ENCODE assay signal across 7 mouse cellular contexts in the genomic region with DNA sequence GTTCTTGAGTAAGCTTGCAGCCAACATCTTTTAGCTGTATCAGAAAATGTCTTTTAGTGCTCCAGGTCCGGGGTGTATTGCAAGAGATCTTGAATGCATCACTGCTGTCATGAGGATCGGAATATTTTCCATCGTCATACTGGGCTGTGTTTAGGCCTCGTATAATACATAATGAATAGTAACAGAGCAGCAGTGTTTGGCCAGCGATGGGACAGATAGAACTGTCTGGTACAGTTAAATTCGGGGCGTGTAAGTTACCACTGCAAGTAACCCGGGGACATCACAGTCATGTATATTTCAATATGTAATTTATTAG. TPM values are rescaled to one million over a fixed set of nuclear protein-coding genes. Genes with fewer than 3 reads are reported as not detected.
DNase-seq lines count a peak whose midpoint lies in the region; ATAC-seq and TF ChIP-seq lines count a peak whose summit lies in the region.

No protein-coding gene starts in this region.

- no peak for DNase-seq in lung, postnatal 0 days (ENCODE audit: low spot score)
- no peak for DNase-seq in lung, postnatal 36 days
- DNase-seq in retina, postnatal 1 day = no peak
- no peak for DNase-seq in adrenal gland, postnatal 36 days

- H3K27me3 ChIP-seq in lung, postnatal 0 days (replicated peaks; ENCODE audit: insufficient read depth, low read length) = no peaks in the 10 kb centered on the region
- H3K27me3 ChIP-seq in forebrain, embryonic 15.5 days = no peaks in the 10 kb centered on the region
- no peaks in the 10 kb centered on the region for H3K27me3 ChIP-seq in limb, embryonic 15.5 days
- no peaks in the 10 kb centered on the region for H3K27me3 ChIP-seq in stomach, embryonic 16.5 days (ENCODE audit: control insufficient read depth, insufficient read depth, low read length)

- H3K4me3 ChIP-seq in lung, postnatal 0 days (ENCODE audit: low read depth, low read length) = peak overlapping the region; percentile 85
- peak overlapping the region; percentile 97 for H3K4me3 ChIP-seq in forebrain, embryonic 15.5 days
- peak overlapping the region; percentile 92 for H3K4me3 ChIP-seq in limb, embryonic 15.5 days
- H3K4me3 ChIP-seq in stomach, embryonic 16.5 days (replicated peaks; ENCODE audit: low read length) = peak overlapping the region; percentile 95

- H3K9ac ChIP-seq in lung, postnatal 0 days (replicated peaks; ENCODE audit: low read depth) = no peak overlapping the region
- H3K9ac ChIP-seq in forebrain, embryonic 15.5 days (replicated peaks) = peak overlapping the region; percentile 73
- H3K9ac ChIP-seq in limb, embryonic 15.5 days = no peak overlapping the region; the same call in 1 of the 2 replicates
- H3K9ac ChIP-seq in stomach, embryonic 16.5 days (ENCODE audit: low read length) = peak overlapping the region; percentile 94

- TF ChIP-seq CTCF in lung, postnatal 0 days (IDR thresholded peaks at IDR 0.05) = no peak

- ATAC-seq in lung, postnatal 0 days = no peak
- ATAC-seq in forebrain, embryonic 15.5 days (replicated peaks) = no peak
- no peak for ATAC-seq in limb, embryonic 15.5 days (ENCODE audit: insufficient number of reproducible peaks, low FRiP score, low TSS enrichment, low read depth)
- ATAC-seq in stomach, embryonic 16.5 days (ENCODE audit: insufficient read depth, low FRiP score) = no peak

- no peak overlapping the region; the same call in 1 of the 2 replicates for H3K27ac ChIP-seq in lung, postnatal 0 days (ENCODE audit: low read length)
- H3K27ac ChIP-seq in forebrain, embryonic 15.5 days (replicated peaks) = no peak overlapping the region
- no peak overlapping the region for H3K27ac ChIP-seq in limb, embryonic 15.5 days
- no peak overlapping the region for H3K27ac ChIP-seq in stomach, embryonic 16.5 days (ENCODE audit: low read length)

- no peaks in the 10 kb centered on the region for H3K36me3 ChIP-seq in lung, postnatal 0 days (ENCODE audit: insufficient read depth, low read length)
- no peaks in the 10 kb centered on the region for H3K36me3 ChIP-seq in forebrain, embryonic 15.5 days
- no peaks in the 10 kb centered on the region for H3K36me3 ChIP-seq in limb, embryonic 15.5 days
- no peaks in the 10 kb centered on the region for H3K36me3 ChIP-seq in stomach, embryonic 16.5 days (ENCODE audit: control insufficient read depth, insufficient read depth, low read length)

- no peak for TF ChIP-seq EP300 in lung, postnatal 0 days (IDR thresholded peaks at IDR 0.05)

- H3K4me1 ChIP-seq in lung, postnatal 0 days (ENCODE audit: insufficient read depth, low read depth, low read length) = peaks cover 5% of the 10 kb centered on the region; the same call in 1 of the 2 replicates
- H3K4me1 ChIP-seq in forebrain, embryonic 15.5 days = peaks cover 28% of the 10 kb centered on the region
- H3K4me1 ChIP-seq in limb, embryonic 15.5 days = peaks cover 18% of the 10 kb centered on the region
- H3K4me1 ChIP-seq in stomach, embryonic 16.5 days (ENCODE audit: control insufficient read depth, insufficient read depth, low read length) = peaks cover 18% of the 10 kb centered on the region

- 21% methylated on average over 8 of the region's 8 CpGs for WGBS in lung, postnatal 0 days
- WGBS in forebrain, embryonic 15.5 days = 25% methylated on average over 8 of the region's 8 CpGs
- whole genome bisulfite sequencing in limb, embryonic 15.5 days = 37% methylated on average over 8 of the region's 8 CpGs
- WGBS in stomach, embryonic 16.5 days = 19% methylated on average over 8 of the region's 8 CpGs

- no peaks in the 10 kb centered on the region for H3K9me3 ChIP-seq in lung, postnatal 0 days (ENCODE audit: low read length)
- no peaks in the 10 kb centered on the region for H3K9me3 ChIP-seq in forebrain, embryonic 15.5 days
- H3K9me3 ChIP-seq in limb, embryonic 15.5 days = no peaks in the 10 kb centered on the region
- no peaks in the 10 kb centered on the region for H3K9me3 ChIP-seq in stomach, embryonic 16.5 days (replicated peaks; ENCODE audit: control insufficient read depth, low read length)

- H3K4me2 ChIP-seq in lung, postnatal 0 days (replicated peaks; ENCODE audit: low read depth, low read length) = peak overlapping the region; percentile 89
- peak overlapping the region; percentile 66 for H3K4me2 ChIP-seq in forebrain, embryonic 15.5 days (replicated peaks)
- peak overlapping the region; percentile 80 for H3K4me2 ChIP-seq in limb, embryonic 15.5 days
- H3K4me2 ChIP-seq in stomach, embryonic 16.5 days (ENCODE audit: low read depth, low read length) = peak overlapping the region; percentile 55

RNA-seq across cellular contexts. Expression of a gene that starts 1.6 kb away (rescaled TPM):
- polyA plus RNA-seq in lung, postnatal 0 days (2015; fragmentation: Nextera tagmentation; extraction: Ambion mirVana) = 14.8 and 18.0 TPM in 2 replicates
- 23.1 and 23.9 TPM in 2 replicates for polyA plus RNA-seq in forebrain, embryonic 15.5 days (2015; fragmentation: Nextera tagmentation; extraction: Ambion mirVana)
- polyA plus RNA-seq in limb, embryonic 15.5 days (2015; fragmentation: Nextera tagmentation; extraction: Ambion mirVana) = 18.8 and 23.4 TPM in 2 replicates
- polyA plus RNA-seq in stomach, embryonic 16.5 days (2015; fragmentation: Nextera tagmentation; extraction: Ambion mirVana) = 30.0 and 32.6 TPM in 2 replicates
- 10 to 100 TPM; 51.9 to 60.8 TPM for total RNA-seq in adrenal gland, postnatal 36 days (2021)

RNA-seq across cellular contexts. Expression of a gene that starts 1.8 kb away (rescaled TPM):
- 0.68 and 1.6 TPM in 2 replicates for polyA plus RNA-seq in lung, postnatal 0 days (2015; fragmentation: Nextera tagmentation; extraction: Ambion mirVana)
- polyA plus RNA-seq in forebrain, embryonic 15.5 days (2015; fragmentation: Nextera tagmentation; extraction: Ambion mirVana) = 4.1 and 4.8 TPM in 2 replicates
- polyA plus RNA-seq in limb, embryonic 15.5 days (2015; fragmentation: Nextera tagmentation; extraction: Ambion mirVana) = 0.56 and 0.84 TPM in 2 replicates
- 0.93 and 1.4 TPM in 2 replicates for polyA plus RNA-seq in stomach, embryonic 16.5 days (2015; fragmentation: Nextera tagmentation; extraction: Ambion mirVana)
- total RNA-seq in adrenal gland, postnatal 36 days (2021) = under 1 TPM; 0.86 to 0.99 TPM

Comparison
In these comparisons a context has a peak if more than half of its experiments do, and no peak if none do; other contexts are left out.
1. H3K9ac ChIP-seq: peak in forebrain, embryonic 15.5 days (single experiment) and stomach, embryonic 16.5 days (single experiment); none in lung, postnatal 0 days (single experiment) and limb, embryonic 15.5 days (single experiment).
2. Peak in every context shown above with its lines, with median percentiles within 50 percentile points of each other: H3K4me2 ChIP-seq and H3K4me3 ChIP-seq.